Mouse (Mus musculus) neural tube, embryonic 15.5 days (tissue): ENCODE results near the gene Capn15. TPM values are rescaled to one million over a fixed set of nuclear protein-coding genes. Genes with fewer than 3 reads are reported as not detected.

Experiments
- ATAC-seq: fragments of 200-750 bp; cut with Nextera tagmentation; 2 replicates; pipeline ENCODE4 v1.8.0; 2017; ENCODE audit warnings: mild to moderate bottlenecking, moderate TSS enrichment, moderate library complexity; ENCODE audit not compliant: low FRiP score
- H3K27ac ChIP-seq: fragments of 300-500 bp; sonication (generic); replicated peaks from 2 replicates; pipeline ENCODE4 v1.5.1; 2015; ENCODE audit warnings: mild to moderate bottlenecking, inconsistent platforms
- H3K27me3 ChIP-seq: fragments of 300-500 bp; sonication (generic); replicated peaks from 2 replicates; pipeline ENCODE4 v1.6.1; 2015; ENCODE audit warnings: inconsistent platforms
- H3K36me3 ChIP-seq: fragments of 300-500 bp; sonication (generic); 2 replicates; pipeline ENCODE4 v1.6.1; 2015; ENCODE audit warnings: inconsistent platforms
- H3K4me1 ChIP-seq: fragments of 300-500 bp; sonication (generic); 2 replicates; pipeline ENCODE4 v1.6.1; 2015; ENCODE audit warnings: inconsistent platforms
- H3K4me2 ChIP-seq: fragments of 300-500 bp; sonication (generic); 2 replicates; pipeline ENCODE4 v1.6.1; 2015; ENCODE audit warnings: inconsistent platforms, mild to moderate bottlenecking, moderate library complexity
- H3K4me3 ChIP-seq: fragments of 300-500 bp; sonication (generic); replicated peaks from 2 replicates; pipeline ENCODE4 v1.5.1; 2015; ENCODE audit warnings: mild to moderate bottlenecking, inconsistent platforms
- H3K9ac ChIP-seq: fragments of 300-500 bp; sonication (generic); replicated peaks from 2 replicates; pipeline ENCODE4 v1.6.1; 2015; ENCODE audit warnings: mild to moderate bottlenecking, inconsistent platforms
- H3K9me3 ChIP-seq: fragments of 300-500 bp; sonication (generic); replicated peaks from 2 replicates; pipeline ENCODE4 v1.6.1; 2016; ENCODE audit warnings: inconsistent platforms
- WGBS: fragments of 180-500 bp; shearing (Covaris S2); methylation state at CpG from one replicate; pipeline ENCODE4 v1.1.7; 2015; ENCODE audit warnings: mixed read lengths; 5-methylcytosine and 5-hydroxymethylcytosine counted together
- polyA plus RNA-seq: library from polyadenylated mRNA; unstranded; fragments of >200 nt; fragmentation: Nextera tagmentation; extraction: Ambion mirVana; gene quantifications from 2 replicates; pipeline ENCODE4 v1.2.1, GENCODE M21; 2015

The Capn15 gene
- polyA plus RNA-seq, 1 experiment from 2014 or later, result 20.1 TPM

GRCm38 (mm10) chr17:25942597-25943151, 42.9 kb downstream of the Capn15 start:
- H3K9me3 ChIP-seq, result no peaks in the 10 kb centered on the region
- no peak overlapping the region for H3K4me3 ChIP-seq
- no peak for ATAC-seq
- peaks cover 24% of the 10 kb centered on the region for H3K4me1 ChIP-seq
- no peak overlapping the region for H3K9ac ChIP-seq
- no peak overlapping the region for H3K27ac ChIP-seq
- H3K4me2 ChIP-seq, result peak overlapping the region; percentile 74; the same call in 1 of the 2 replicates
- 90% methylated on average over 2 of the region's 2 CpGs for WGBS
- H3K36me3 ChIP-seq, result no peaks in the 10 kb centered on the region
- no peaks in the 10 kb centered on the region for H3K27me3 ChIP-seq

DNA sequence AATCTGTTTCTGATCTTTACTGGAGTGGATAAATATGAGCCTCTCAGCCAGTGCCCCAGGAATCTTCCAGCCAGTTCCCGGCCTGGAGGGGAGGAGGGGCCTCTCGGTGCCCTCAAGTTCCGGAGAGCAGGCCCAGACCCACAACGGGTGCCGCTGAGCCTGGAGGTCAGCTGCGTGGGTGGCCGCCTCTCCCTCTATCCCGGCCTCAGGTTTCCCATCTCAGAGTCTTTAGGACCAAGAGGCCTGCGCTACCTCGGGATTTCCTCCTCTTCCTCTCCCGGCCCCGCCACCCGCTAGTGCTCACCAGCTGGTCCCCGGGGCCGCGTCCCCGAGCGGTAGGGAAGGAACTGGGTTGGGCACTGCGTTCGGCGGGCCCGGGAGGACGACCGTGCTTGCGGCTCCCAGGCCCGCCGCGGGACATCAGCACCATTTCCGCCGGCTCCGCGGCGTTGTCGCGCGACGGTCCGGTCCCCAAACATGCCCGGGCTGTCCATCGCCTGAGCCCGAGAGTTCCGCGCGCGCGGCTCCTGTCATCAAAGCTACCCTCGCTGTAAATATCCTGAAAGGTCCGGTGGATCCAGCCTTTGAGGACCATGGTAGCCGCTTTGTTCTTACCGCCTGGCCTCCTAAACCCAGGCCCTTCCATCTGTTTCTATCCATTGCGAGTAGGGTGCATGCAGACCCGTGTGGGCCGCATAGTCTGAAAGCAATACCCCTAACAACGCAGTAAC, 43.9 kb downstream of the Capn15 start:
- H3K4me1 ChIP-seq, result peaks cover 24% of the 10 kb centered on the region
- WGBS, result 3% methylated on average over 49 of the region's 54 CpGs
- no peaks in the 10 kb centered on the region for H3K9me3 ChIP-seq

GRCm38 (mm10) chr17:25934526-25934925, 51.1 kb downstream of the Capn15 start:
- WGBS, result 85% methylated on average over 1 of the region's 1 CpGs
- Histone ChIP-seq H3K9me3 (no peaks in the 10 kb centered on the region), H3K27me3 (no peaks in the 10 kb centered on the region), H3K4me1 (no peaks in the 10 kb centered on the region), H3K4me2 (no peak overlapping the region), H3K4me3 (no peak overlapping the region), H3K36me3 (peaks cover 62% of the 10 kb centered on the region), H3K9ac (no peak overlapping the region), H3K27ac (no peak overlapping the region; the same call in 1 of the 2 replicates)
- no peak for ATAC-seq

More for the DNA sequence above, 43.9 kb downstream of the Capn15 start:
- H3K4me3 ChIP-seq, result peak overlapping the region; percentile 74
- H3K27ac ChIP-seq, result peak overlapping the region; percentile 85
- peak overlapping the region; percentile 74 for H3K4me2 ChIP-seq
- peak; percentile 74; the same call in 1 of the 2 replicates for ATAC-seq
- H3K27me3 ChIP-seq, result no peaks in the 10 kb centered on the region
- peaks cover 5% of the 10 kb centered on the region for H3K36me3 ChIP-seq
- peak overlapping the region; percentile 96 for H3K9ac ChIP-seq

DNA sequence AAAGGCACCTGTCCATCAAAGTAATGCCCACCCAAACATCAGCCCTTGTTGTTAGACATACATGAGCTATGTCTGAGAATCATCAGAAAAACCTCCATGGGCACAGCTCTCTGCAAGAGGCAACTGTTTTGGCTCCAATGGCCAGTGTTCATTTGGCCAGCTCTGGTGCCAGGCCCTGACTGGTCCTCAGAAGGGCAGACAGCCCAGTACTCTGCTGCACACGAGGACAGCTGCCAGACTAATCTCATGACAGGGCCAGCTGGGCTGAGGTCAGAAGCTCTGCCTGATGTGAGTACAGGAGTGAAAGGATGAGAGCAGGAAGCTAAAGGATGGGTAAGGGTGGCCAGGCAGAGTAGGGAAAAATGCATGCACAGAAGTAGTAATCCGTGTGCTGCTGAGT, 60.2 kb downstream of the Capn15 start:
- H3K4me2 ChIP-seq, result no peak overlapping the region
- H3K27me3 ChIP-seq, result no peaks in the 10 kb centered on the region
- peaks cover 6% of the 10 kb centered on the region; the same call in 1 of the 2 replicates for H3K4me1 ChIP-seq
- peaks cover 32% of the 10 kb centered on the region for H3K36me3 ChIP-seq
- no peak overlapping the region for H3K9ac ChIP-seq
- no peak overlapping the region for H3K4me3 ChIP-seq
- ATAC-seq, result no peak
- WGBS, result 71% methylated on average over 2 of the region's 2 CpGs
- no peaks in the 10 kb centered on the region for H3K9me3 ChIP-seq
- no peak overlapping the region for H3K27ac ChIP-seq

GRCm38 (mm10) chr17:25922120-25922519, 63.5 kb downstream of the Capn15 start:
- no peak overlapping the region for H3K4me2 ChIP-seq
- 78% methylated on average over 5 of the region's 5 CpGs for WGBS
- no peaks in the 10 kb centered on the region for H3K9me3 ChIP-seq

DNA sequence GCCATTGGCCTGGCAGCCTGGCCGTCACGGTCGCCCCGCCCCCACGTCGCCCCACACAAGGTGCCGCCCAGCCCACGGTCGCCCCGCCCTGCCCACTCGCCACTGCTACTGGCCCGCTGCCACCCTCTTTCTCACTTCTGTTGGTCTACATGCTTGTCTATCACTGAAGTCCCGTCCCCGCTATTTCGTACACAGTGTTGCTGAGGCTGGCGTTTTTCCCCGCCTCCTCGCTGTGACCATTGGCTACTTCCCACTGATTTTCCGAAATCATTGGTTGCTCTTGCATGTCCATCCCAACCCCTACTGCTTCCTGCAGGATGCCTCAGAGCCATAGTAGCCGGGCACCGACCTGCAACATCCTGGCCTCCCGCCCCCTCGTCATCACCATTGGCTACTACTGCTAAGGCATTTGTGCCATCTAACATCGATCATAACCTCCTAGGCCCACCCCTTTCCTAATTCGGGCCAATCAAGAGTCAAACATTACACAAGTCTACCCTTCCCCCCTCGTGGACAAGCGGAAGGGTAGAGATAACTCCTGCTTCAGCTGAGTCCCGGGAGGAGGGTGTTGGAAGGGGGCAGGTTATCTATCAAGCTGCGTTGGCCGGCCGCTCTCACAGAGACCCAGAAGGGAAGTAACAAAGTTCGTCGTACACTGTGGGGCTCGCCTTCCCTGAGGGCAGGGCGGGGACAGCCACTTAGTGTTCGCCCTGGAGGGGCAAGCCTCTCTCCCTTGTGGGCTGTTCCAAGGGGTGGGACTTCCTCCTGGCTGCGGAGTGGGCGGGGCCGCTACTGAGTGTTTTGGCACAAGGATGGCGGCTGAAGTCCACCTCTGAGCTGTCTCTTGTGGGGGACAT, 65.6 kb downstream of the Capn15 start:
- WGBS, result under 1% methylated on average over 40 of the region's 40 CpGs
- H3K4me2 ChIP-seq, result peak overlapping the region; percentile 82
- peak overlapping the region; percentile 83 for H3K9ac ChIP-seq
- H3K4me1 ChIP-seq, result peaks cover 32% of the 10 kb centered on the region
- H3K4me3 ChIP-seq, result peak overlapping the region; percentile 71
- no peaks in the 10 kb centered on the region for H3K27me3 ChIP-seq
- ATAC-seq, result peak; percentile 98
- peaks cover 6% of the 10 kb centered on the region; the same call in 1 of the 2 replicates for H3K36me3 ChIP-seq
- H3K9me3 ChIP-seq, result no peaks in the 10 kb centered on the region
- peak overlapping the region; percentile 97 for H3K27ac ChIP-seq

More at GRCm38 (mm10) chr17:25922120-25922519, 63.5 kb downstream of the Capn15 start:
- H3K4me1 ChIP-seq, result peaks cover 23% of the 10 kb centered on the region
- H3K36me3 ChIP-seq, result 0 out of 2 replicates have a peak, but pooled peaks cover 7% of the 10 kb centered on the region
- H3K27me3 ChIP-seq, result no peaks in the 10 kb centered on the region
- H3K9ac ChIP-seq, result no peak overlapping the region
- no peak for ATAC-seq
- no peak overlapping the region for H3K27ac ChIP-seq
- no peak overlapping the region for H3K4me3 ChIP-seq

DNA sequence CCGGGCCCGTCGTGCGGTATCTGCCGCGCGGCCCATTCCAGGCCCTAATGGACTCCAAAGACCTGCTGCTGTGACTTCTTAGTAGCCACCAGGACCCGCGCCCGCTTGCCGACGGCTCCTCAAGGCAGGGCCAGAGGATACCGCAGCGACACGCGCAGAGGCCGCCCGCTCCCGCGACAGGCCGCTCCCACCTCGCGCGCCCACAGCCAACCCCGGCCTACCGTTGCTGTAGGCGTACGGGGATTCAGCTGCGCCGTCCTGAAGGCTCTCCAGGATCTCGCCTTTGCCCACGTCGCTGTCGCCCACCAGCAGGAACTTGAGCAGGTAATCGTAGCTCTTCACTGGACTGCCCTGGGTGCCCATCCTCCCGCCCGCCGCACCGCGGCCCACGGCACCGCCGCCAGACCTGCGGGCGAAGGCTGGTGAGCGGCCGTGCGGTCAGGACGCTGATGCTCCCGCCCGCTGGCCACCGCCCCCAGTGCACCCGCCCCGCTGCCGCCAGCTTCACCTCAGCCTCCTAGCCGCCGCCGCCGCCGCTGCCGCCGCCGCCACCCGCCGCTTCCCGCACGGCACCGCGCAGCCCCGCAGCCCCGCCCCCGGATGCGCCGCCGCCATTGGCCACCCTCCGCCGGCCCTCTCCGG, 66.3 kb downstream of the Capn15 start, which contains the start of gene Rab40c:
Rab40c (minus strand) TSS at position 584 of the 642 bp plus-strand sequence.
- Histone ChIP-seq H3K4me2 (peak within 1 kb of the TSS; percentile 82), H3K4me3 (peak within 1 kb of the TSS; percentile 71), H3K4me1 (peaks cover 40% of the 10 kb centered on the region), H3K36me3 (peaks cover 6% of the 10 kb centered on the region; the same call in 1 of the 2 replicates), H3K9ac (peak within 1 kb of the TSS; percentile 83), H3K27me3 (no peaks in the 10 kb centered on the region), H3K9me3 (no peaks in the 10 kb centered on the region), H3K27ac (peak within 1 kb of the TSS; percentile 97)
- ATAC-seq, result peak; percentile 4; the same call in 1 of the 2 replicates
- WGBS, result under 1% methylated on average over 59 of the region's 78 CpGs

DNA sequence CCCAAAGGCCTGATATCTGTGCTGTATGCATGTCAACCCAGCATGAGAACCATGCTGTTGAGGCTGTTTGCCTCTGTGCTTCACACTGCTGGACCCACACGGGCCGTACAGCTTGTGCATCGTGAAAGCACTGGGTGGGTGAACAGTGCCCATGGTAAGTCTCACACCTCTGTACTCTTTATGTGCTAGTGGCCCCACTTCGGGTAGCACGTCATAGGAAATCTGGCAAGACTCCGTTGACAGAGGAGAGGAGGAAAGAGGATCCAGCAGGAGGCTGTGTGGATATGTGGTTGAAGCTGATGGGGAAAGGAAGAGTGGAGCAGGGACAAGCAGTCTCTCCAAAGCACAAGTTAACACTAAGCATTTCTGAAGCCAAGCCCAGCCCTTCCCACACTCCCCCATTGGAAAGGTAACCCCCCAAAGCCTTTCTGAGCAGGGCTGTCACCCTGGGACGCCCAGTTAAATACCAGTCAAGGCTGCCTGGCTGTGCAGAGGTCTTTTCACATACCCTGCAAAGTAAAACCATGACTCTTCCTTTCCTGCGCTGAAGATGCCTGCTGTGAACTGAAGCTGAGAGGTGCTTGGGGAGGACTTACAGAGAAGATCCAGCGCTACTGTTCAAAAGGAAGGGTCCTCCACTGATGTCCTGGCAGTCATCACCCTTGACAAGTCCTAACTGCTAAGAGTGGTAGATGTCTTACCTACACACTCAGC, 67.4 kb downstream of the Capn15 start:
- ATAC-seq, result no peak
- Histone ChIP-seq H3K4me1 (peaks cover 44% of the 10 kb centered on the region), H3K9me3 (no peaks in the 10 kb centered on the region), H3K4me2 (peak overlapping the region; percentile 82), H3K27me3 (no peaks in the 10 kb centered on the region), H3K36me3 (peaks cover 6% of the 10 kb centered on the region; the same call in 1 of the 2 replicates), H3K9ac (peak overlapping the region; percentile 59), H3K4me3 (peak overlapping the region; percentile 71), H3K27ac (peak overlapping the region; percentile 90)
- WGBS, result 90% methylated on average over 9 of the region's 9 CpGs

GRCm38 (mm10) chr17:25916931-25917647, 68.5 kb downstream of the Capn15 start:
- Histone ChIP-seq H3K36me3 (peaks cover 6% of the 10 kb centered on the region; the same call in 1 of the 2 replicates), H3K27me3 (no peaks in the 10 kb centered on the region), H3K27ac (no peak overlapping the region), H3K4me2 (peak overlapping the region; percentile 82; the same call in 1 of the 2 replicates), H3K4me3 (no peak overlapping the region), H3K9me3 (no peaks in the 10 kb centered on the region), H3K4me1 (peaks cover 44% of the 10 kb centered on the region), H3K9ac (0 out of 2 replicates have a peak overlapping the region, but pooled peaks have one; percentile 59)
- no peak for ATAC-seq
- 81% methylated on average over 8 of the region's 8 CpGs for WGBS

DNA sequence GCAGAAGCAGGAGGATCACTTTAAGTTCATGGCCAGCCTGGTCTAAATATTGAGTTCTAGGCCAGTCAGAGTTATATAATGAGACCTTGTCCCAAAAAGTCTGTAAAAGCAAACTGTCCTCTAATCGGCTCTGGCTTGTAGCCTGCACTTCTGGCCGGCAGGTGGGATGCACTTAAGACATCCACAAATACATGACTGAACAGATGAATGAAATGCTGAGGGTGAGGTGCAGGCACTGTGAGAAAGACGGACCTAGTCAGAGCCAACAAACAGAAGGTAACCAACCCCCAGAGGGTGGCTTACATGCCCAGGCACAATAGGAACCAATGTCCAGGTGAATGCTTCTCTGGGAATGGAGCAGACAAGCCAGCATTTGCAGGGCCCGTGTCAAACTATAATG, 71.3 kb downstream of the Capn15 start:
- Histone ChIP-seq H3K9ac (no peak overlapping the region), H3K4me3 (no peak overlapping the region), H3K27ac (no peak overlapping the region), H3K36me3 (peaks cover 6% of the 10 kb centered on the region; the same call in 1 of the 2 replicates), H3K4me1 (peaks cover 38% of the 10 kb centered on the region), H3K4me2 (no peak overlapping the region), H3K27me3 (no peaks in the 10 kb centered on the region), H3K9me3 (no peaks in the 10 kb centered on the region)
- WGBS, result 94% methylated on average over 4 of the region's 4 CpGs
- no peak for ATAC-seq
